Mouse (Mus musculus) CD4-positive, CD25-positive, alpha-beta regulatory T cell, adult 4 months (primary cell): ENCODE data around the gene Rnf123. TPM values are rescaled to one million over a fixed set of nuclear protein-coding genes. Genes with fewer than 3 reads are reported as not detected.

Source experiments
- ATAC-seq: one replicate; pipeline ENCODE4 v1.8.0; 2017
- polyA plus RNA-seq, 2 experiments: library from polyadenylated mRNA; unstranded; fragments of 100-300 nt; shearing (Covaris generic); gene quantifications; one replicate each; pipeline ENCODE4 v1.2.1; 2017

Rnf123 gene
- polyA plus RNA-seq, 2 experiments from 2014 or later = 68.1 to 87.9 TPM

DNA sequence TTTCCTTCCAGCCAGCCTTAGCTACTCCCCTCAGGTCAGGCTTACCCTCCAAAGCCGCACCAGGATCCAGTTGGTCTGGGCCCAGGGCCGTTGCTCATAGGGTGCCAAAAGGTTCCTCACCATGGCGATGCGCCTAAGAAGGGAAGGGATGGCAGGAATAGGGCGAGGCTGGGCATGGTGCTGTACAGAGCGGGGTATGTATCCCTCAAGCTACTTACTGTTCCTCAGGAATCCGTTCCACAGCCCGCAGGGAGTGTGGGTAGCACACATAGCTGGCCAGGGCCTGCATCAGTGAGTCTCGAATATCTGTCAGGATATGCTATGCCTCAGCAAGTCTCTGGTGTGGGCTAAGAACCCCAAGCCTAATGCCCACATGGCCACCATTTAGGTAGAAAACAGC lies 24.9 kb downstream of the Rnf123 start:
- ATAC-seq = no peak

DNA sequence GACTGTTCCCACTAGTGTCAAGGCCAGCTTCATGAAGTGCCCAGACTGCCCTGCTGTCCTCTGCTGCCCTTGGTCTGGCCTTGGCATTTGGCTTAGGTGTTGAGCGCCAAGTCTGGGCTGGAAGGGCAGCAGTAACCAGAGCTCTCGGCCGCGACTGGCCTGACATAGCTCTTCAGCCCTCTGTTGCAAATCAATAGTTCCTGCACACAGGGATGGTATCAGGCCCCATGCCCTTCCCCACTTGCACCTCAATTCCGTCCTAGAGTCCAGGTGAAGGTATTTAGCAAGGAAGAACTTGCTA lies 25.9 kb downstream of the Rnf123 start:
- ATAC-seq = no peak

DNA sequence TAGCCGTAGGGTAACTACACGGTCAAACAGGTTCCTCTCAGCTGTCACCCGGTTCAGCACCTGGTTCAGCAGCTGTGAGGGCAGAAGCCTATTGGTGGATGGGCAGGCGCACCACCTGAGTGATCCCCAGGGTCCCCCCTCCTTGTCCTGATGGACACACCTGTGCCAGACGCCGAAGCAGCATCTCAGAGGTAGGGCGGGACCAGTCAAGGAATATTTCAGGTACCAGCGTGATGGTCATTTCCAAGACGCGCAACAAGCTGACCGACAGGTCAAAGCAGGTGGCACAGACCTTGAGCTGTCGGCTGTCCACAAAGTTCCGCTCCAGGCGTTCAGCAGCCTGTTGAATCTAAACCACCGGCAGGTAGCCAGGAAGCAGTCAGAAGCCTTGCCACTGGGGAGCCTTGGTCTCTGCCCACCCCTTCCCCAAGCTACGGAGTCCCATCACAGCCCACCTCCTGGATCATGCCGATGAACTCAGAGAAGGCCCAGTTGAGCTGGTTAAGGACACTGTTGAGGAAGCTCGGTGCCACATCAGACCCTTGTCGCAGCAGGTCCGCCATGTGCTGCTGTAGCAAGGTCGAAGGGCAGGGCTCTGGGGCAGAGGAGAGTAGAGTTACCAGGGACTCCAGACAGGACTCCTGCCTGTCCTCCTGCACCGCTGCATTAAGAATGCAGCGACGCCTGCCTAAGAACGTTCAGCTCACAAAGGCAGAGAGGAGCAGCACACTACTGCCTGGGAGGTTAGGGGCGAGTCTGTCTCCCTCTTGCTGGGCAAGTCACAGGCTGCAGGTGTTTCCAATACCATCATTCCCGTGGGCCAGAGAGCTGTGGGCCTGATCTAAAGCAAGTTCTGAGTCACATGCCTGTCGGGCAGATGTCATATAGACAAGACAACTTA lies 26.5 kb downstream of the Rnf123 start:
- no peak for ATAC-seq

DNA sequence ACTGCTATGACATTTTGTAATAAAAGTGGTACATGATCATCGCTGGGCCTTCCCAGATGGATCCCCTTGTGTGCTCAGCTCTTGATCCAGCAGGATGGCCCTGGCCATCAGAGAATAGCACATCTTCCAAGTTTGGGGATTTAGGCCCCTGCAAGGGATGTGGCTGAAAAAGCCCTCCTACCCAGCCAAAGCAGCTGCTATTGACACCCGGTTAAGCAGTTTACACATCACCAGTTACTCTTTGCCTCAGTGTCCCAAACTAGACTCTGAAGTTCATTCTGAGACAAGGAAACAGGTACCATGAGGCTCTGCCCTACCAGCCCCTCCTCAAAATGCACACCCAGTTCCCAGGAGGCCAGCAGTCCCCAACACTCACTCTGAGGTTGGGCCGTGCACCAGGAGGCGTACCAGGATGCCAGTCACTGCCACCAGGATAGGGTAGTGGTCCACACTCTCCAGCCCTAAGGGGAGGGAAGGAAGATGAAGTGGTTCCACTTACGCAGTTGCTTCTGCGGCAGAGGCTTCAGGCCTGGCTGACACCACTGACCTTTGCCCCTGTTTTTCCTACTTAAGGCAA lies 27.4 kb downstream of the Rnf123 start:
- ATAC-seq = no peak

DNA sequence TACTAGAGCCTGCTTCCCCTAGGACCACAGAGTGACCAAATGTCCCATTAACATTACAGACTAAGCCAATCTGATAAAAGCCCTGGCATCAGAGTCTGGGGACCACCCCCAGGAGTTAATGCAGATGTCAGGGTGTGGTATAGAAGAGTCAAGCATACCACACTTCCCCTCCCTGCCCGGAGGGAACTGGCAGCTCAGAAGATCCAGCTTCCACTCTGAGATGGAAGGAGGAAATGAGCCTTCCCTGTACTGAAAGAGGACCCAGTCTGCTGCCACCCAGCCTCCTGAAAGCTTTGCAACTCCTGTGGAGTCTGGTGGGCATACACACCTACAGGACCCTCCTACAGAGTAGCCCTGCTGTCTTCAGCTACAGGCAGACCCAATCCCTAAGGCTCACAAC lies 28.1 kb downstream of the Rnf123 start:
- ATAC-seq = no peak

DNA sequence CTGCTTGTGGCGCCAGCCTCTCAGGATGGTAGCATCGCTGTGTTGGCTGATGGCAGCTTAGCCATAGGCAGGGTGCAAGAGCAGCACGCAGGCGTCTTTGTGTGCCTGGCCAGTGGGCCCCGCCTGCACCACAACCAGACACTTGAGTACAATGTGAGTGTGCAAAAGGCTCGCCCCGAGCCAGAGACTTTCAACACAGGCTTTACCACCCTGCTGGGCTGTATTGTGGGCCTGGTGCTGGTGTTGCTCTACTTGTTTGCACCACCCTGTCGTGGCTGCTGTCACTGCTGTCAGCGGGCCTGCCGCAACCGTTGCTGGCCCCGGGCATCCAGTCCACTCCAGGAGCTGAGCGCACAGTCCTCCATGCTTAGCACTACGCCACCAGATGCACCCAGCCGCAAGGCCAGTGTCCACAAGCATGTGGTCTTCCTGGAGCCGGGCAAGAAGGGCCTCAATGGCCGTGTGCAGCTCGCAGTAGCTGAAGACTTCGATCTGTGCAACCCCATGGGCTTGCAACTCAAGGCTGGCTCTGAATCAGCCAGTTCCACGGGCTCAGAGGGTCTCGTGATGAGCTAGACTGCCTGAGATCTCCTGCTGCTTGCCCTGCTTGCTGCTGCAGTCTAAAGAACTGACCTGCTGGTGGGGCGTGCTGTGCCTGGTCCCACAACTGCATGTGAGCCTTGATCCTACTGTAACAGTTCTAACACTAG lies 28.7 kb downstream of the Rnf123 start:
- ATAC-seq = no peak

DNA sequence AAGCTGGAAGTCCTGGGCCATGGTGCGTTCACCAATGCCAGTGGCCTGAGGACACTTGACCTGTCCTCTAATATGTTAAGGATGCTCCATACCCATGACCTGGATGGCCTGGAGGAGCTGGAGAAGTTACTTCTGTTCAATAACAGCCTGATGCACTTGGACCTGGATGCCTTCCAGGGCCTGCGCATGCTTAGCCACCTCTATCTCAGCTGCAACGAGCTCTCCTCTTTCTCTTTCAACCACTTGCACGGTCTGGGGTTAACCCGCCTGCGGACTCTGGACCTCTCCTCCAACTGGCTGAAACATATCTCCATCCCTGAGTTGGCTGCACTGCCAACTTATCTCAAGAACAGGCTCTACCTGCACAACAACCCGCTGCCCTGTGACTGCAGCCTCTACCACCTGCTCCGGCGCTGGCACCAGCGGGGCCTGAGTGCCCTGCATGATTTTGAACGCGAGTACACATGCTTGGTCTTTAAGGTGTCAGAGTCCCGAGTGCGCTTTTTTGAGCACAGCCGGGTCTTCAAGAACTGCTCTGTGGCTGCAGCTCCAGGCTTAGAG lies 29.4 kb downstream of the Rnf123 start:
- no peak for ATAC-seq

DNA sequence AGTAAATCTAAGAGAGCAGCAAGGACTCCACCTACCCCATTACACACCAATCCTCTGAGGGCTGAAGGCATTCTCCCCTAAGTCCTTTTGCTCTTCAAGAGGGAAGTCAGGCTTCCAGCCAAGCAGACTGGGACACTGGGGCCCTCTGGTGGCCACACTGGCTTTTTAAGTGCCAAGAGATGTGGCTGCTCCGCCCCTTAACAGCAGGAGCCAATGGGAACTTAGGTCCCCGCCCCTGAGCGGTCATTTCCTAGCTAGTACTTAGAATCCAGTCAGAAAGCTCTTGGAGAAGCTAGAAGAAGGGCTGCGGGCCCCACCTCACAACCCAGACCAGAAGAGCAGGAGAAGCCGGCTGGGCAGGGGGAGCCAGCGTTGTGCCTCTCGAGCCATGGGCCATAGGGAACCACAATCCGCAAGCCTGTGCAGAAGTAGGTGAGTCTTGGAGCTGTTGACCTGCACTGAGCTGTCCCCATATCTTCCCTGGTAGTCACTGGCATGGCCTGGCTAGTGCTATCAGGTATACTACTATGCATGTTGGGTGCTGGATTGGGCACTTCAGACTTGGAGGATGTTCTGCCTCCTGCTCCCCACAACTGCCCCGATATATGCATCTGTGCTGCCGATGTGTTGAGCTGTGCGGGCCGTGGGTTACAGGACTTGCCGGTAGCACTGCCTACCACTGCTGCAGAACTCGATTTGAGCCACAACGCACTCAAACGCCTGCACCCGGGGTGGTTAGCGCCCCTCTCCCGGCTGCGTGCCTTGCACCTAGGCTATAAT lies 30.1 kb downstream of the Rnf123 start, which contains the start of gene Amigo3:
Gene Amigo3, plus strand, starts transcription at position 275 of the 780 bp plus-strand sequence.
- peak; percentile 78 for ATAC-seq

DNA sequence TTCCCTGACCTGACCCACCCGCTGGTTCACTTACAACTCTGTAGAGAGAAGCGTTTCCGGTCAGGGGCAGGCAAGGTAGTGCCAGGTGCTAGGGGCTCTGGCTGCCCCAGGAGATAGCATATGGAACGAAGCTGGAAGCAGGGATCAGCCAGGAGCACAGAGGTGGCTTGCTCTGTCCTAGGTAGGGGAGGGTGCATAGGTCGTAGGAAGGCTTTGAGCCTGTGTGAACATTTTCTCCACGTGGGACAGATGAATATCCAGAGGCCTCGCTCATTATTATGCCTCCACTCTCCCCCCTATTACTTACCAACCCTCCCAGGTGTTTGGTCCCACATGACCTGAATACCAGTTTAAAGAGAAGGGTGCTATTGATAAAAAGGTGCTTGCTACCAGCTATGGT lies 30.7 kb downstream of the Rnf123 start:
- no peak for ATAC-seq

DNA sequence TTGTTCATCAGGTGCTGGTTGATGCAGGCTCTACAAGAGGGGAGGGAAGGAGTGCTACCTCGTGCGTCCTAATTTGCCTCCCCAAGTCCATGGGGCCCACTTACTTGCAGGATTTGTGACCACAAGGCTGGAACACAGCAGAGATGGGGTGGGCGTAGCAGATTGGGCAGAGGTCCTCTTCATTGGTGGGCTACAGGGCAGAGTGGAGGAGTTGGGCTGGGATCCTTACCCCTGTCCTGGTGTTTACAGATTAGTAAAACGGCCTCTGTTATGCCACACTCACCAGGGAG lies 31.3 kb downstream of the Rnf123 start:
- no peak for ATAC-seq

DNA sequence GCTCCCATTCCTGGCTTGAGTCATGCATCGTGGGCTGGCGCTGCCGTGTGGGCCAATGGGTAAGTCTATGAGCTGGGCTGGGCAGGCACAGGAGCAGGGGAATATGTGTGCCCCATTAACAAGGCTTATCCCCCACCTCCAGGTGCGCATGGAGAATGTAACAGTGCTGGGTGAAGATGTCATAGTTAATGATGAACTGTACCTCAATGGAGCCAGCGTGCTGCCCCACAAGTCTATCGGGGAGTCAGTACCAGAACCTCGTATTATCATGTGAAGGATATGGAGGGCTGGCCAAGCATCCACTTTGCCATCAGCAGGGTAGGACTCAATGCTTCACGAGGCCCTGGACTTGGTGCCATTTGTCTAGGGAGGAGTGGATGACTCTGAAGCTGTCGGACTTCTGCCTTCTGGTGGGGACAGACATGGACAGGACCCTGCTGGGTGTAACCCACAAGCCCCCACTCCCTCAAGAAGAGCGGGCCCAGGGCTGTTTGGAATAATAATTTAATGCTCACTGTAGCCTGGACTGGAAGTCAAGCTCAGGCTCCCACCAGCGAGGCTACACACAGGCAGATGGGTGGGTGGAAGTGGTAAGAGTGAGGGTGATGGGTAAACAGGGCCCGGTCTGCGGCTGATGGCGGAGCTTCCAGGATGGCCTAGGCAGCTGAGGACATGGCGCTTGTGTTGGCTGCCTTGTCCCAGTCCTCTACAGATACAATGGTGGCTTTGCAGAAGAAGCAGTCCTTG lies 31.8 kb downstream of the Rnf123 start:
- no peak for ATAC-seq

DNA sequence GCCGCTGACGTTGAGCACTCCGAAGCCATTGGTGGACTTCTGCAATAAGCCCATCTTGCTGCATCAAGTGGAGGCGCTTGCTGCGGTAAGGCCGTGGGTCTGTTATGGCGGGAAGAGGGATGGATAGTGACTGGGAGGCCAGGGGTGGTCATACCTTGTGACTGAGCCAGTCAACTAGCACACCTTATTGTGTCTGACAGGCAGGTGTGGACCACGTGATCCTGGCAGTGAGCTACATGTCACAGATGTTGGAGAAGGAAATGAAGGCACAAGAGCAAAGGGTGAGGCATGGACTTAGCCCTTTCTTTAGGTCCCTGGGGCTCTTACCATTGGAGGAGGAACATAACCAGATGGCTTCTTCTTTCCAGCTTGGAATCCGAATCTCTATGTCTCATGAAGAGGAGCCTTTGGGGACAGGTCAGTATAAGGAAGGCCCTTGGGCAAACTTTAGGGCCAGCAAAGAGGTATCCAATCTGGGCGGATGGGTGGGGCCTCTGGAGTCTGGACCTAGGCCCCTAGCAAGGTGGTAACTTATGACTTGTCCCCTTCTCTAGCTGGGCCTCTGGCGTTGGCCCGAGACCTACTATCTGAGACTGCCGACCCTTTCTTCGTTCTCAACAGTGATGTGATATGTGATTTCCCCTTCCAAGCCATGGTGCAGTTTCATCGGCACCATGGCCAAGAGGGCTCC lies 33.4 kb downstream of the Rnf123 start:
- peak; percentile 12 for ATAC-seq

DNA sequence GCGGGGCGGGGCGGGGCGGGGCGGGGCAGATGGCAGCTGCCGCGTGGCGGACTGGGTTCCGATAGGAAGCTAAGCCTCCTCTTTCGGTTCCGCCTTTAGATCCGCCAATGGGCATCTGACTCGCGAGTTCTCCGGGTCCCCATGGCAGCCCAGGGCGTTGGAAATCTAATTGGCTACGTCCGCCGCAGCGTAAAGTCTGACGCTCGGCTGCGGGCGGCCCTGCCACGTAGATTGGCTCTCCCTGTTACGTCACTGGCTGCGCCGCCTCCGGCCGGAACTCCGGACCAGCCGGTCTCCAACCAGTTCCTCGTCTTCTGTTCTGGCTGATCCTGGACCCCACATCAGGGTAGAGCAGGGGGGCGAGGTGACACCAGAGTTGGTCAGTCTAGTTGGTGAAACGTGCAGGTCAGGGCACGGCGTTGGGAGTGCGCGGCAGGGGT lies 34.1 kb downstream of the Rnf123 start, which contains the start of gene Gmppb:
Gene Gmppb, plus strand, starts transcription at position 227 of the 440 bp plus-strand sequence.
- ATAC-seq = peak; percentile 90

DNA sequence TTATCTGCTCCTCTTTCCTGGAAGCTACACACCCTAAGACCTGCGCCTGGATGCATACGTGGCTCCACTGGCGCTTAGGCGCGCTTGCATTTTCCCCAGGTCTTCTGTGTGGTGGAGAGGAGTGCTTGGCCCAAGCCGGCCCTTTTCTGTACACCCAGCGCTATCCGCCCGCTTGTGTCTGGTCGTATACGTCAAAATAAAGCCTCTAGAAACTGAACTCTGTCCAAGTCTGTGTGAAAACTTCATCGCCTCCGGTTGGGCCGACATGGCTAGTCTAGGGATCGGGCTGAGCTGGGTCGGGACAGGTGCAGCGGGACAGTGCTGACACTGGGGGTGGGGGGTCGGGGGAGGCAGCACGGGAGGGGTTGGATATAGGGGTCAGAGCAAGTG lies 34.6 kb downstream of the Rnf123 start:
- ATAC-seq = no peak

DNA sequence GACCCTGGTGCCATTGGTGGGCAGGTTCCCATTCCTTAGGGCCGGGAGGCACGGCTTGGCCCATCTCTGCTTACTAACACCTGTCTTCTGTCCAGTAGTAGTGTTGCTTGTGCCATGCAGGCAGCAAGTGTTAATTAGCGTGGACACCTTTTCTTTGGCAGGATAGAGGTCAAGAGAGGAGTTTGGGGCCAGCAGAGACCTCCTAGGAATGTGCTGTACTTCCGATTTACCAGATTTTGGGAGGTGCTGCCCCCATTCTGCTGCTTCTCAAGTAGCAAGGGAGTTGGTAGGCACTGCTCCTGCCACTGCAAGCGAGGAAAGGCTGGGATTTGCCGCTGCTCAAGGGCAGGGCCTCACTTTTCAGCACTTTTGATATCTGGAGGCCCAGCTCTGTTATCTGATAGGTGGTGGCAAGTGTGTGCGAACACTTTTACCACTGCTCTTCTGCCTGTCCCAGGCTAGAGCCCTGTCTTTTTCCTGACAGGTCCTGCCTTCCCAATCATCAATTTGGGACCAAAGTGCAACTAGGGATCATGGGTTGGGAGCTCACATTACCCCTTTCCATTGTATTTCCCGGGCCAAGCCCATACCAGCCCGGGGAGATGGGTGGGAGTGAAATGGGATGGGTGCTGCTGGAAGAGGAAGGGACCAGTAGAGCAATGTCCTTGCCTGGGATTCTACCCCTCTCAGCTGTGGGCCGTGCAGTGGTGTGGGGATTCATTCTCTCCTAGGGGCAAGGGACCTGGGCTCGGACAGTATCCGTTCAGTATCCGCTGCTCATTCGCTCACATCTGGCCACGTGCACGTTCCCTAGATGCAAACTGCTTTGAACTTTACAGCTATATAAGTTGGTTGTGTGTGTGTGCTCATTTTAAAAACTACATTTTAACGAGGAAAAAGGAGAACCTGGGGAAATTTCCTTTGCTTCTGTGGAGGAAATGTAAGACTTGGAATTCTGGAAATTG lies 35.3 kb downstream of the Rnf123 start:
- no peak for ATAC-seq

DNA sequence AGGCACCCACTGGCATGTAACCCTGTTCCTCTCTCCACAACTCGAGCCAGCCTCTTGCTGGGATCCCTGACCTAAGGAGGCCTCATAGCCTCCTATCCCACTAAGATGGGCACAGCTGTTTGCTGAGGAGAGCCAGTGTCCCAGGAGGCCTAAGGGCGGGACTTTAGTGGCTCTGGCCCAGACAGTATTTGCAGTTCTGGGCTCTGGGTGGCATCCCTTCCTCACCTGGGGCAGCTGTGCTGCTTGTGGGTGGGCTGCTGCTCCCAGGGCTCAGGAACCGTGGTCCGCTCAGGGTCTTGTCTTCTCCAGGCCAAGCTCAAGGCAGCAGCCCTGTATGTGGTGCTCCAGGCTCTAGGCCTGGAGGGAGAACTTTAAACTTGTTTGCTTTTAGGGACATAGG lies 36.6 kb downstream of the Rnf123 start:
- no peak for ATAC-seq

DNA sequence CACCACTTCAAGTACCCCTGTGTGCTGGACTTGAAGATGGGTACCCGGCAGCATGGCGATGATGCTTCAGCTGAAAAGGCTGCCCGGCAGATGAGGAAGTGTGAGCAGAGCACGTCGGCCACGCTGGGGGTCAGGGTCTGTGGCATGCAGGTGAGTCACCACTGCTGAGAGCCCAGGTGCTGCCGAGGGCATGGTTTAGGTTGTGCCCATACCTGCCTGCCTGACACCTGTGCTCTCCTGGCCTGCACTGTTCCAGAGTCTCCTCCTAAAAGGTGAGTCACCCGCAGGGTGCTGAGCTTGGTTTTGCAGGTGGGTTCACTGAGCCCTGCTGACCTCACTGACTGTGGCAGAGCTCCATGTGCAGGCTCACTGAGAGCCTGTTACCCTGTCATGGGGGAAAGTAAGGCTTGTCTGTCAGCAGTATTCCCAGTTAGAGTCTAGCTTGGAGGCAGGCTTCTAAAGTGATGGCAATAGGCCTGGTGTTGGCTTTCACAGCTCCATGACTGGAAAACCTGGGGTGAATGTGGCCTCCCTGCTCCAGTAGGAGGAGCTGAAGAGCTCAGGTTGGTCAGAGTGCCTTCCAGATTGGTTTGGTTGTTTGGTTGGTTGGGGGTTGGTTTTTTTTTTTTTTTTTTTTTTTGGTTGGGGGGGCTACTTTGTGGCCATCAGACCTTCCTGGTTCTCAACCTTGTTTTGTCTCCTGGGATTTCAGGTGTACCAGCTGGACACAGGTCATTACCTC lies 38.2 kb downstream of the Rnf123 start:
- ATAC-seq = no peak

DNA sequence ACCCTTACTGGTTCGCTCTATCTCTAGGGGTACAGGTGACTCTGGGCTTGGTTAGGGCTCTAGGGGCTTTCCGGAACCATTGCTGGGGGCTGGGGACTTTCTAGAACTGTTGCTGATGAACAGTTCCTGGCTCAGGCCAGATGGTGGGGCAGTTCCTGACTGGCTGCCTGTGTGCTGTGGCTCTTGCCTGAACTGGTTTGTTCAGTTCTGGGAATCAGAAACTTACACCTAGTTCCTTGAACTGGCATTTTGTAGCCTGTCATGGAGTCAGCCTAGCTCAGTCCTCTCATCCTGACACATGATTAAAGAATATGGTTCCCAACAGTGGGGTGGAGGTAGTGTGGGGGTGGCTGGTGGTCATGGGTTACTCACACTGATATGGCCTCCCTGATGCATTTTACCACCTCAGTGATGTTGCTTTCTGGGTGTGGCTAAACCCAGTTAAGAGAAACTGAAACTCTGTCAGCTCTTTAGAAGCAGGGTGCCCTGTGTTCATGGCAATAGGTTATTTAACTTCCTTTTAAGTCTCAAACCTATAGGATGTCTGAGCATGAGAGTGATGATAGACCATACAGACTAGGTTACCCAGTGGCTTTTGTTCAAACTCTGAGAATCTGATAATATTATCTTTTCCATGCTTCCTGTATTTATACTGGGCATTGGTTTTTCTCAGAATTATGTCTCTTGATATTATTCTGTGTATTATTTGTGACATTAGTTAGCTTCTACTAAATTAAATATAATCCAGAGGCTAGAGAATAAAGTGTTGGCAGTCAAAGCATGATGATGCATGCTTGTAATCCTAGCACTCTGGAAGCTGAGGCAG lies 47.6 kb downstream of the Rnf123 start:
- peak; percentile 87 for ATAC-seq
